Mouse (Mus musculus): ENCODE results near the gene Fth1.
A peak's percentile ranks its signal among the peaks of the same experiment; 100 is the strongest.
"Not testable (repeated sequence)": the region's sequence is repeated elsewhere in the genome, so short reads cannot be mapped to it uniquely, and the experiment has no call there.

The Fth1 gene

GRCm38 (mm10) chr19:9980258-9980657 is at the start of gene Fth1:
TSS of gene Fth1 (plus strand) at chr19:9980598.
- DNase-seq (ENCODE audit: low spot score): no peak

GRCm38 (mm10) chr19:9931167-9931607 is 49.2 kb upstream of the Fth1 start:
- DNase-seq (ENCODE audit: low spot score): not testable (repeated sequence)

- no peak for DNase-seq (ENCODE audit: low spot score)
Measured at GRCm38 (mm10) chr19:9933908-9934307, 46.5 kb upstream of the Fth1 start.

- no peak for DNase-seq (ENCODE audit: low spot score)
Measured at GRCm38 (mm10) chr19:9936579-9936978, 43.8 kb upstream of the Fth1 start.

GRCm38 (mm10) chr19:9937428-9937827 is 43.0 kb upstream of the Fth1 start:
- no peak for DNase-seq (ENCODE audit: low spot score)

- DNase-seq (ENCODE audit: low spot score): no peak
Measured at GRCm38 (mm10) chr19:9938156-9938823, 42.1 kb upstream of the Fth1 start.

GRCm38 (mm10) chr19:9938824-9939303 is 41.5 kb upstream of the Fth1 start:
- no peak for DNase-seq (ENCODE audit: low spot score)

GRCm38 (mm10) chr19:9939841-9940240 is 40.6 kb upstream of the Fth1 start:
- no peak for DNase-seq (ENCODE audit: low spot score)

- DNase-seq (ENCODE audit: low spot score): peak; percentile 21
Measured at GRCm38 (mm10) chr19:9940903-9941302, 39.5 kb upstream of the Fth1 start.

GRCm38 (mm10) chr19:9941809-9942208 is 38.6 kb upstream of the Fth1 start:
- peak; percentile 26 for DNase-seq (ENCODE audit: low spot score)

- DNase-seq (ENCODE audit: low spot score): no peak
Measured at GRCm38 (mm10) chr19:9942539-9943533, 37.6 kb upstream of the Fth1 start.

GRCm38 (mm10) chr19:9945800-9946564 is 34.4 kb upstream of the Fth1 start:
- DNase-seq (ENCODE audit: low spot score): no peak

- DNase-seq (ENCODE audit: low spot score): no peak
Measured at GRCm38 (mm10) chr19:9946986-9947385, 33.4 kb upstream of the Fth1 start.

- no peak for DNase-seq (ENCODE audit: low spot score)
Measured at GRCm38 (mm10) chr19:9952390-9952789, 28.0 kb upstream of the Fth1 start.

GRCm38 (mm10) chr19:9952912-9953311 is 27.5 kb upstream of the Fth1 start:
- no peak for DNase-seq (ENCODE audit: low spot score)

- DNase-seq (ENCODE audit: low spot score): peak; percentile 37
Measured at GRCm38 (mm10) chr19:9954055-9954810, 26.2 kb upstream of the Fth1 start.

GRCm38 (mm10) chr19:9954811-9955202 is 25.6 kb upstream of the Fth1 start:
- DNase-seq (ENCODE audit: low spot score): peak; percentile 14

GRCm38 (mm10) chr19:9955438-9955837 is 25.0 kb upstream of the Fth1 start:
- DNase-seq (ENCODE audit: low spot score): no peak

GRCm38 (mm10) chr19:9956624-9957388 is 23.6 kb upstream of the Fth1 start:
- DNase-seq (ENCODE audit: low spot score): no peak

GRCm38 (mm10) chr19:9957965-9958364 is 22.4 kb upstream of the Fth1 start:
- no peak for DNase-seq (ENCODE audit: low spot score)

GRCm38 (mm10) chr19:9960769-9961168 is 19.6 kb upstream of the Fth1 start:
- no peak for DNase-seq (ENCODE audit: low spot score)

Data from embryo, embryonic 10 days (tissue).